Mouse (Mus musculus): ENCODE data around the gene 2610318N02Rik.

- no peak for TF ChIP-seq TAL1 (IDR thresholded peaks at IDR 0.05; ENCODE audit: low read length)
- no peak for TF ChIP-seq GATA1 (IDR thresholded peaks at IDR 0.05; ENCODE audit: low read length)
These were observed 23.1 kb upstream of the 2610318N02Rik start for GRCm38 (mm10) chr16:17148084-17148483.
